Mouse (Mus musculus) heart, postnatal 0 days (tissue): ENCODE measurements around the gene Stmn1.

Experiments used
- CTCF ChIP-seq: IDR thresholded peaks from 2 replicates; pipeline ENCODE4 v1.5.1; 2016; ENCODE audit warnings: antibody characterized with exemption, control low read depth, low read depth
- EP300 ChIP-seq: IDR thresholded peaks from 2 replicates; pipeline ENCODE4 v1.6.1; 2016; ENCODE audit warnings: antibody characterized with exemption, low read depth

DNA sequence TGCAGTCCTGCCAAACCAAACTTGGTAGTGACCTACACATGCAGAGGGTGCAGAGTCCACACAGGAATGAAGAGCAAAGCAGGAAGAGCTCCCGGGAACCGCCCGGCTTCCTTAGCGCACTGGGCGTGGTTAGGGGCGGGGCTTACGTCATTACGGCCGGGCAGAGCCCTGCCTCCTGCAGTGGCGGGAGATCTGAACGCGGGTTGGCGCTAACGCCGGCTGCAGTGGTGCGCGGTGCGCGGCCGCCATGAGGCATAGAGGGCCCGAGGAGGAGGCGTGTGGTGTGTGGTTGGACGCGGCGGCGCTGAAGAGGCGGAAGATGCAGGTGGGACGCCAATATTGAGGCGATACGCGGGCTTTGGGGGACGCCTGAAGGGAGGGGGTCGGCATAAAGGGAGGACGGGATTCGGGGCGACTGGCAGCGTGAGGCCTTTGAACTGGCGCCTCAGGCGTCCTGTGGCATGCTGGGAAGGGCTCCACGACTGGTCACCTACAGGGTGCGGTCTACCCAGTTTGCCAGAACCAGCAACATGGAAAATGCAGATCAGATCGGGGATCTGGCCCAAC, 42.8 kb downstream of the Stmn1 start, which contains the start of gene Aunip:
- TF ChIP-seq EP300 (no peak), CTCF (0 out of 2 replicates have a peak, but pooled peaks have one; percentile 6)
